Mouse (Mus musculus) neural tube, embryonic 12.5 days (tissue): ENCODE measurements around the gene Snrnp48. TPM values are rescaled to one million over a fixed set of nuclear protein-coding genes. Genes with fewer than 3 reads are reported as not detected.

Experiments
- ATAC-seq: fragments of 200-750 bp; cut with Nextera tagmentation; 2 replicates; pipeline ENCODE4 v1.8.0; 2017; ENCODE audit warnings: low read depth, mild to moderate bottlenecking, moderate TSS enrichment, moderate library complexity; ENCODE audit not compliant: low FRiP score
- H3K27ac ChIP-seq: fragments of 300-500 bp; sonication (generic); 2 replicates; pipeline ENCODE4 v1.5.1; 2016
- H3K27me3 ChIP-seq: fragments of 300-500 bp; sonication (generic); replicated peaks from 2 replicates; pipeline ENCODE4 v1.6.1; 2016; ENCODE audit warnings: mild to moderate bottlenecking
- H3K36me3 ChIP-seq: fragments of 300-500 bp; sonication (generic); 2 replicates; pipeline ENCODE4 v1.6.1; 2016; ENCODE audit warnings: mild to moderate bottlenecking
- H3K4me1 ChIP-seq: fragments of 300-500 bp; sonication (generic); 2 replicates; pipeline ENCODE4 v1.6.1; 2016
- H3K4me2 ChIP-seq: fragments of 300-500 bp; sonication (generic); replicated peaks from 2 replicates; pipeline ENCODE4 v1.6.1; 2016; ENCODE audit warnings: mild to moderate bottlenecking
- H3K4me3 ChIP-seq: fragments of 300-500 bp; sonication (generic); 2 replicates; pipeline ENCODE4 v1.5.1; 2016
- H3K9ac ChIP-seq: fragments of 300-500 bp; sonication (generic); 2 replicates; pipeline ENCODE4 v1.6.1; 2016; ENCODE audit warnings: mild to moderate bottlenecking
- H3K9me3 ChIP-seq: fragments of 300-500 bp; sonication (generic); 2 replicates; pipeline ENCODE4 v1.6.1; 2016; ENCODE audit warnings: mild to moderate bottlenecking
- WGBS: fragments of 180-500 bp; shearing (Covaris S2); methylation state at CpG from one replicate; pipeline ENCODE4 v1.1.7; 2016; 5-methylcytosine and 5-hydroxymethylcytosine counted together
- polyA plus RNA-seq: library from polyadenylated mRNA; unstranded; fragments of >200 nt; fragmentation: Nextera tagmentation; extraction: Ambion mirVana; gene quantifications from 2 replicates; pipeline ENCODE4 v1.2.1, GENCODE M21; 2016

The Snrnp48 gene
- polyA plus RNA-seq, 1 experiment from 2014 or later, result 37.4 TPM

DNA sequence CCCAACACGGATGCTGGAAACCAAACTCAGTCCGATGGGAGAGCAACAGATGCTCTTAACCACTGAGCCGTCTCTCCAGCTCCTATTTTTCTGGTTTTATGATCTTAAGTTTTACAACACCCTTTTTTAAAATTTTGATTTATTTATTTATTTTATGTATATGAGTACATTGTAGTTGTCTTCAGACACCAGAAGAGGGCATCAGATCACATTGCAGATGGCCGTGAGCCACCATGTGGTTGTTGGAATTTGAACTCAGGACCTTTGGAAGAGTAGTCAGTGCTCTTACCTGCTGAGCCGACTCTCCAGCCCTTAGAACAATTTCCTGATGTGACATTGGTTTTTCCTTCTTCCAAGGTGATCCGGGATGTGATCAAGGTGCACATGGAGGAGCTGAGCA lies 15.6 kb downstream of the Snrnp48 start:
- 95% methylated on average over 6 of the region's 6 CpGs for WGBS
- Histone ChIP-seq H3K36me3 (peaks cover 85% of the 10 kb centered on the region), H3K9me3 (no peaks in the 10 kb centered on the region), H3K27ac (no peak overlapping the region), H3K4me3 (no peak overlapping the region), H3K4me2 (no peak overlapping the region), H3K4me1 (no peaks in the 10 kb centered on the region), H3K9ac (no peak overlapping the region), H3K27me3 (no peaks in the 10 kb centered on the region)
- ATAC-seq, result no peak

DNA sequence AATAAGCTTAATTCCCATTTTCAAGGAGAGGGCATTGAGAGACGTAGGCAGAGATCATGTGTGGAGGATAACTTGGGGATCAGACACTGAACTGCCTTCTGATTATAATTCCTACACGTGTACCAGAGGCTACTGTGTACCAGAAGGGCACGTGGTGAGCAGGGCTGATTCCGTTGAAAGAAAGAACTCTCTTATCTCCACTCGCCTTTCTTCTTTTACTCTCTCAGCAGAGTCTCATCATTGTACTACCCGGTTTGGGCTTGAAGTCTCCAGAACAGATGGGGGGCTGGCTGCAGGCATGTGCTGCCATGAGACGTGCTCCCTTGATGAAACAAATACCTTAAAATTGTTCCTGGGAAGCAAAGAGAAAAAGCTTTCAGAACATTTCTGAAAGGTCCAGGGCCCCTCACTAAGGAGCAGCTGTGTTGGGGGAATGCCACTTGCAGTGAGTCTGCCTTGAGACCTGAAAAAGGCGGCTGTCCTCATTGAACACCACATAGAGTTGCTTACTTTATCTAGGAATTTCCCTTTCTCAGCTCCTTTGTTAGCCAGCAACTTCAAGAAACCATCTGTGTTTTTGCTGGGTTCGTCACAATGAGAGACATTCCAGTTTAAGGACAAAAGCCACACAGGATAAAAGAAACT lies 25.6 kb downstream of the Snrnp48 start:
- H3K4me3 ChIP-seq, result no peak overlapping the region
- H3K9ac ChIP-seq, result no peak overlapping the region
- no peaks in the 10 kb centered on the region for H3K27me3 ChIP-seq
- ATAC-seq, result no peak
- H3K36me3 ChIP-seq, result peaks cover 35% of the 10 kb centered on the region
- WGBS, result 79% methylated on average over 9 of the region's 9 CpGs
- no peak overlapping the region for H3K4me2 ChIP-seq
- no peaks in the 10 kb centered on the region for H3K4me1 ChIP-seq
- H3K27ac ChIP-seq, result no peak overlapping the region
- peaks cover 3% of the 10 kb centered on the region; the same call in 1 of the 2 replicates for H3K9me3 ChIP-seq

DNA sequence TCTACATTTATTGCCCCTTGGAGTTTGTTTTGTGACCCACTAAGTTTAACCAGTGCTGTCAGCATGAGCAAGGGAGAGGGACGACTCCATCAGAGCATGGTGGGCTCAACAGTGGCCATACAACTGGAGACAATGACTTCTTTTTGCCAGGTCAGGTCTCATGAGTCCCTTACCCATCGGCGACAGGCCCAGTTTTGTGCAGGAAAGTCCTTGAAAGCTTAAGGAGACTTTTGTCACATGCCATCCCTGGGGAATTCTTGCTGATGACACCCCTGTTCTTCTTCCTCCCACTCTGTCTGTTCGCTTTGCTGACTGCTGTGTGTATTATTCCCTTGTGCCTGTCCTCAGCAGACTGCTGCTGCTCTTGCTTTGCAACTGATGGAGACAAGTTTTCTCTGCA lies 27.7 kb downstream of the Snrnp48 start:
- H3K27ac ChIP-seq, result no peak overlapping the region
- whole genome bisulfite sequencing, result 87% methylated on average over 4 of the region's 4 CpGs

DNA sequence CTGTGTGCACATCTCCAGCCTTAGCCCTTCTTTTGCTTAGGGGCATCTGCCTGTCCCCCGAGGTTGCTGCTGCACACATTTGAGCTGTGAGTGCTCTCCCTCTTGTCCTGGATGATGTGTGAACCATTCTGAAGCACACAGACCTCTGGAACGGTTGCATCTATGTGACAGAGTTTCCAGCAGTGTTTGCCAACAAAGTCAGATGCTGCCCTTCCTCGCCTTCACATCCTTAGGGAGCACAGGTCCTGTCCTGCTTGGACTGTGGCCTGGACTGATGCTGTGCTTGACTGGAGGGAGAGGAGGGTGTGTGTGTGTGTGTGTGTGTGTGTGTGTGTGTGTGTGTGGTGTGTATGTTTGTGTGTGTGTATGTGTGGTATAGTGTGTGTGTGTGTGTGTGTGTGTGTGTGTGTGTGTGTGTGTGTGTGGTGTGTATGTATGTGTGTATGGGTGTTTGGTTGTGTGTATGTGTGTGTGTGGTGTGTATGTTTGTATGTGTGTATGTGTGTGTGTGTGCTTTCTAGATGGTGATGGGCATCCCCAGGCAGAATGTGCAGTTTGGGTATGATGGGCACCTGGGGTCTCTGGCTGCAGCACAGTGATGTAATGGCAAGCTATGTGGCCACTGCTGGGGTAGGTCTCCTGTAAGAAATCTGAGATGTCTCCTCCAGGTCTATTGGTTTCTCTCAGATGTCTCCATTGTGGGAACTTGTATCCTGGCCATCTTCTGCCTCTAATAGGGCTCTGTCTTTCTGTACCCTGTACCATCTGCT lies 28.3 kb downstream of the Snrnp48 start:
- no peak overlapping the region for H3K4me2 ChIP-seq
- no peak overlapping the region for H3K9ac ChIP-seq
- no peak for ATAC-seq
- H3K27ac ChIP-seq, result no peak overlapping the region
- 81% methylated on average over 3 of the region's 3 CpGs for WGBS
- peaks cover 22% of the 10 kb centered on the region for H3K36me3 ChIP-seq
- H3K4me1 ChIP-seq, result no peaks in the 10 kb centered on the region
- H3K9me3 ChIP-seq, result peaks cover 11% of the 10 kb centered on the region; the same call in 1 of the 2 replicates
- no peaks in the 10 kb centered on the region for H3K27me3 ChIP-seq
- H3K4me3 ChIP-seq, result no peak overlapping the region

More for the DNA sequence above, 27.7 kb downstream of the Snrnp48 start:
- Histone ChIP-seq H3K9me3 (peaks cover 11% of the 10 kb centered on the region; the same call in 1 of the 2 replicates), H3K4me1 (no peaks in the 10 kb centered on the region), H3K9ac (no peak overlapping the region), H3K36me3 (peaks cover 28% of the 10 kb centered on the region), H3K4me2 (no peak overlapping the region), H3K4me3 (no peak overlapping the region), H3K27me3 (no peaks in the 10 kb centered on the region)
- no peak for ATAC-seq

DNA sequence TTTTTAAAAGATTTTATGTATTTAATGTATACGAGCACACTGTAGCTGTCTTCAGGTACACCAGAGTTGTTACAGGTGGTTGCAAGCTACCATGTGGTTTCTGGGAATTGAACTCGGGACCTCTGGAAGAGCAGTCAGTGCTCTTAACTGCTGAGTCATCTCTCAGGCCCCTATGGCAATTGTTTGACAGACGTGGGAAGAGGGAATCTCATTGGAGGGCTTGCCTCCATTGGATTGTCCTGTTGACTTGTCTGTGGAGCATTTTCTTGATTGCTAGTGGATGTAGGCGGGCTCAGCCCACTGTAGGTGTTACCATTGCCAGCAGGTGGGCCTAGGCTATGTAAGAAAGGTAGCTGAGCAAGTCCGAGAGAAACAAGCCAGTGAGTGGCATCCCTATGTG lies 29.9 kb downstream of the Snrnp48 start:
- 76% methylated on average over 5 of the region's 5 CpGs for WGBS
- Histone ChIP-seq H3K36me3 (peaks cover 10% of the 10 kb centered on the region), H3K9me3 (peaks cover 11% of the 10 kb centered on the region; the same call in 1 of the 2 replicates), H3K4me1 (no peaks in the 10 kb centered on the region), H3K9ac (no peak overlapping the region), H3K27ac (no peak overlapping the region), H3K27me3 (no peaks in the 10 kb centered on the region), H3K4me3 (no peak overlapping the region), H3K4me2 (no peak overlapping the region)
- ATAC-seq, result no peak

DNA sequence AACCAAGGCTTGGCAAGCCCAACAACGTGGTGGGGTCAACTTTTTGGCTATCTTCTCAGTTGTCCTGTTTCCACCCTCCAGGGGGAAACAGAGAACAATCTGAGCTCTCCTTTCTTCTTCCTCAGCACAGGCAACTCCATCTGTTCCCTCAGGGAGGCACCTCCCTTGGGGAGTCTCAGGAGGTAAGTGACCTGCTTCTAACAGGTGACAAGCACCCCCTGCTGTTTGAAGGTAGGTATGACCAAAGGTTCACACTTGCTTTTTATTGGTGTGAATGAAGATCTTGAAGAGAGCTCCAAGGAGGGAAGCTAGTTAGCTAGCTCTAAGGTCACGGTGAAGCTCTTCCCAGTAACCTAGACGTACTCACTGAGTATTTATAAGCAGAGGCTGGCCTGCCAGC lies 30.6 kb downstream of the Snrnp48 start:
- ATAC-seq, result no peak
- no peaks in the 10 kb centered on the region for H3K4me1 ChIP-seq
- WGBS, result 78% methylated on average over 3 of the region's 3 CpGs

DNA sequence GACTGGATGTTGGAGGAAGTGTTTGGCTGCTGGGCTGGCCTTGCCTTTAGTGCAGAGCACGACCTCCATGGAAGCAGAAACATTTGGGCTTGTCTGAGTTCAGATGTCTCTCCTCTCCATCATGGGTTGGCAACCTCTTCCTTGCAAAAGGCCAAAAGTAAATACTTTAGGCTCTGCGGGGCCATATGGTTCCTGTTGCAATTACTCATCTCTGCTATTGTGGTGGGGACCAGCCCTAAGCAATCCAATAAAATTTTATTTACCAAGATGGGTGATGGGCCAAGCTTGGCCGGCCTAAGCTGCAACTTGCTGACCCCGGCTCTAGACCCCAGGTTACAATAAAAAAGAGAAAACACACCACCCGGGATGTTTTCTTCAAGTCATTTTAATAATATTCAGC lies 43.4 kb downstream of the Snrnp48 start:
- H3K9me3 ChIP-seq, result no peaks in the 10 kb centered on the region
- H3K4me1 ChIP-seq, result no peaks in the 10 kb centered on the region
- WGBS, result 82% methylated on average over 5 of the region's 5 CpGs
- no peak overlapping the region for H3K9ac ChIP-seq
- H3K4me3 ChIP-seq, result no peak overlapping the region
- H3K27me3 ChIP-seq, result no peaks in the 10 kb centered on the region
- no peak overlapping the region for H3K27ac ChIP-seq
- H3K4me2 ChIP-seq, result no peak overlapping the region
- no peak for ATAC-seq
- H3K36me3 ChIP-seq, result no peaks in the 10 kb centered on the region

More for the DNA sequence above, 30.6 kb downstream of the Snrnp48 start:
- H3K27me3 ChIP-seq, result no peaks in the 10 kb centered on the region
- H3K4me3 ChIP-seq, result no peak overlapping the region
- no peak overlapping the region for H3K27ac ChIP-seq
- H3K9ac ChIP-seq, result no peak overlapping the region
- peaks cover 7% of the 10 kb centered on the region for H3K36me3 ChIP-seq
- no peak overlapping the region for H3K4me2 ChIP-seq
- peaks cover 11% of the 10 kb centered on the region; the same call in 1 of the 2 replicates for H3K9me3 ChIP-seq

DNA sequence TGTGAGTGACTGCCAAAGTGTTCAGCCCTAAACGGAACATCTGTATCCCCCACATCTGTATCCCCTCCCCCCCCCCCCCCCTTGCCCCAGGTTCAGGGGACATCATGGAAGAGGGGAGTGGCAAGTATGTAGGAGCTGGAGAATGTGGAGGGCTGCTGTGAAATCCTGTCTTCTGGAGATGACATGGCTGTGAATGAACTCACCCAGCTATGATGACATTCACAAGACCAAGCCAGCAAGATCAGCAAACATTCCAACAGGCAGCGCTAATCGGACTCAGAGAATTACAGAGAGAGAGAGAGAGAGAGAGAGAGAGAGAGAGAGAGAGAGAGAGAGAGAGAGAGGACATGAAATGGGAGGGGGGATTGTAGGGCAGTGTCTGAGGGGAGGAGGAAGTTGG lies 46.5 kb downstream of the Snrnp48 start:
- no peak overlapping the region for H3K4me2 ChIP-seq
- no peak overlapping the region for H3K4me3 ChIP-seq
- WGBS, result 85% methylated on average over 3 of the region's 3 CpGs
- no peak overlapping the region for H3K27ac ChIP-seq
- H3K4me1 ChIP-seq, result no peaks in the 10 kb centered on the region
- ATAC-seq, result no peak
- no peaks in the 10 kb centered on the region for H3K9me3 ChIP-seq
- no peaks in the 10 kb centered on the region for H3K27me3 ChIP-seq
- H3K36me3 ChIP-seq, result no peaks in the 10 kb centered on the region
- H3K9ac ChIP-seq, result no peak overlapping the region

DNA sequence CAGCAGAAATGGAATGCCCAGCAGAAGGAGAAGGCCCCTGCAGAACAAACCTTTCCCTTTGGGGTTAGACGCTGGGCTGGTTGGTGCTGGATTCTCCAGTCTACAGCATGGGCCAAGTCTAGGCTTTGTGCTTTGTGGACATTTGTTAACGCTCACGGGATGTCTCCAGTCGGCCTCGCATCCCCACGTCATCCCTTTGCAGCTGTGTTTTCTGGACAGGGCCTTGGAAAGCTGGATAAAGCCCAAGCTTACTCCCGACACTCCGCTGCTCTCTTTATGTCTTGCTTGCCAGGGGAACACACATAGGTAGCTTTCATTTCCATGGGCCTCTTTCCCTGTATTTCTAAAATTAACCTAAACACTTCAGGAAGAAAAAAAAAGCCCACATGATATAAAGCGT lies 49.0 kb downstream of the Snrnp48 start:
- no peaks in the 10 kb centered on the region for H3K9me3 ChIP-seq
- 91% methylated on average over 9 of the region's 9 CpGs for whole genome bisulfite sequencing
- H3K36me3 ChIP-seq, result no peaks in the 10 kb centered on the region
- no peak for ATAC-seq
- H3K27me3 ChIP-seq, result no peaks in the 10 kb centered on the region
- H3K4me3 ChIP-seq, result no peak overlapping the region
- H3K27ac ChIP-seq, result no peak overlapping the region
- no peak overlapping the region for H3K4me2 ChIP-seq
- no peak overlapping the region for H3K9ac ChIP-seq
- no peaks in the 10 kb centered on the region for H3K4me1 ChIP-seq

DNA sequence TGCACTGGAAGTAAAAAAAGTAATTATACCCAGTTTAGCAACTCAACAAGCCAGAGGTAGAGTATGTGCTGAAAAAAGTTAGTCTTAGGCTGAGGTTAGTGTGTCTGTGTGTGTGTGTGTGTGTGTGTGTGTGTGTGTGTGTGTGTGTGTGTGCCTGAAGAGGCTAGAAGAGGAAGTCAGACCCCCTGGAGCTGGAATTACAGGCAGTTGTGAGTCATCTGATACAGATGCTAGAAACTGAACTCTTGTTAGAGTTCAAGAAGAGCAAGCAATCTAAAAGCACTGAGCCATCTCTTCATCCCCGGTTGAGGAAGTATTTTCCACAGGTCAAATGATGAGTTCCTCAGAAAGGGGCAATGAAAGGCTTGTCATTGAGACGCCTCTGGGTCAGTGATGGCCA lies 54.2 kb downstream of the Snrnp48 start:
- ATAC-seq, result no peak
- Histone ChIP-seq H3K4me1 (no peaks in the 10 kb centered on the region), H3K4me2 (no peak overlapping the region), H3K9ac (no peak overlapping the region), H3K27ac (no peak overlapping the region), H3K9me3 (no peaks in the 10 kb centered on the region), H3K4me3 (no peak overlapping the region), H3K27me3 (no peaks in the 10 kb centered on the region), H3K36me3 (no peaks in the 10 kb centered on the region)
- WGBS, result 49% methylated on average over 2 of the region's 2 CpGs

DNA sequence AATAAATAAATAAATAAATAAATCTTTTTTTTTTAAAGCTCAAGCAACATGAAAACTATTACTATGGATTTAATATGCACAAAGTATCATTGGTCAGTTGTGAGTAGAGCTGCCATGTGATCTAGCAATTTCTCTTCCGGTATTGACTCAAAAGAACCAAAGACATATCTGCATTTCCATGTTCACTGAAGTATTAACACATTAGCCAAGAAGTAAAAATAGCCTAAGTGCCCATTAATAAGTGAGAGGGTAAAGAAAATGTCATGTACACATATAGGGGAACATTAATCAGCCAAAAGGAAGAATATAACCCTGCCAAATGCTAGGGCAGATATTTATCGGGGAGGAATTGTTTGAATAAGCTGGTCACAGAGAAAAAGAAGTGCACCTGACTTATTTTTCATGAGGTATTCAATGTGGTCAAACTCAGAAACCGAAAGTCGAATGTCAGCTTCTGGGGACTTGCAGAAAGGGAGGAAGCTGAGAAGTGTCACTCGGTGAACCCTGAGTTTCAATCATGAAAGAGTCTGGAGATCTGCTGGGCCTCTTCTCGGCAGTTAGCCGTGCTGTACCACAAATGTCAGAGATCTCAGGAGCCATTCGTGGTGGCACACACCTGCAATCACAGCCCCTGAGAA lies 64.4 kb downstream of the Snrnp48 start:
- no peak for ATAC-seq
- H3K4me3 ChIP-seq, result no peak overlapping the region
- H3K4me2 ChIP-seq, result no peak overlapping the region
- H3K27ac ChIP-seq, result no peak overlapping the region
- peaks cover 7% of the 10 kb centered on the region; the same call in 1 of the 2 replicates for H3K9me3 ChIP-seq
- 90% methylated on average over 8 of the region's 8 CpGs for WGBS
- H3K36me3 ChIP-seq, result no peaks in the 10 kb centered on the region
- H3K9ac ChIP-seq, result no peak overlapping the region
- no peaks in the 10 kb centered on the region for H3K27me3 ChIP-seq
- H3K4me1 ChIP-seq, result no peaks in the 10 kb centered on the region

DNA sequence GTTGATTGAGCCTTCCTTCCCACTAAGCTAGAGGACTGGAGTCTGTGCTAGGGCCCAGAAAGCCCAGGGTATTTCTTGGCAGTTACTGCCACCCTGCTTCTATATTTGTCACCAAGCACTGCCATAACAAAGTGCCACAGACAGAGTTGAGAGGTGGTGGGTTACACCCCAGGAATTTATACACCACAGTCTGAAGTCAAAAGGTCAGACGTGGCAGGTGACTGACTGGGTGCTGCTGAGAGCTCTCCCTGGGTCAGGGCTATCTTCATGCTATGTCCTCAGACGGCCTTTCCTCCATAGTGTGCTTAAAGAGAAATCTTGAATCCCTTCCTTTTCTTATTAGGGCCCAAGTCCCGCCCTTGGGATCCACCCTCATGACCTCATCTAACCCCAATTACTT lies 67.9 kb downstream of the Snrnp48 start:
- 55% methylated on average over 3 of the region's 3 CpGs for WGBS
- Histone ChIP-seq H3K9ac (no peak overlapping the region), H3K4me3 (no peak overlapping the region), H3K9me3 (no peaks in the 10 kb centered on the region), H3K36me3 (no peaks in the 10 kb centered on the region), H3K27me3 (no peaks in the 10 kb centered on the region), H3K4me2 (no peak overlapping the region), H3K4me1 (no peaks in the 10 kb centered on the region), H3K27ac (no peak overlapping the region)
- ATAC-seq, result no peak
